9 mouse cellular contexts compared by ENCODE assay signal in genomic region chr1:42686194-42687131, GRCm38 (mm10). TPM values are rescaled to one million over a fixed set of nuclear protein-coding genes. Genes with fewer than 3 reads are reported as not detected.
DNase-seq lines count a peak whose midpoint lies in the region; ATAC-seq and TF ChIP-seq lines count a peak whose summit lies in the region.
"Had no signal": no experiment of that assay in that cellular context is flagged by ENCODE, and none has a peak within 500 bp of the region (broad histone marks: within the 10 kb centered on the region; RNA-seq: fewer than 3 reads in every experiment).

No protein-coding gene starts in this region.

- ATAC-seq in liver, embryonic 12.5 days, result no peak
- ATAC-seq in liver, postnatal 0 days, result no peak
- ATAC-seq in embryonic facial prominence, embryonic 11.5 days (replicated peaks; ENCODE audit: insufficient number of reproducible peaks, low FRiP score, low TSS enrichment, low read depth), result peak; percentile 53
- 0 out of 2 replicates have a peak, but pooled peaks have one; percentile 13 for ATAC-seq in intestine, embryonic 14.5 days (replicated peaks; ENCODE audit: low FRiP score, low TSS enrichment, low read depth)
- peak; percentile 20; the same call in 1 of the 2 replicates for ATAC-seq in limb, embryonic 14.5 days (ENCODE audit: low FRiP score, low read depth)
- ATAC-seq in stomach, postnatal 0 days (ENCODE audit: low FRiP score, low TSS enrichment), result no peak
- no peak for ATAC-seq in erythroid progenitor cell, adult 5-6 weeks (replicated peaks; ENCODE audit: low FRiP score, poor library complexity, severe bottlenecking)

- no peak for TF ChIP-seq EP300 in liver, postnatal 0 days (IDR thresholded peaks at IDR 0.05; ENCODE audit: low read depth)
- no peak for TF ChIP-seq EP300 in stomach, postnatal 0 days (optimal IDR thresholded peaks at IDR 0.05)

- no peaks in the 10 kb centered on the region for H3K4me1 ChIP-seq in liver, embryonic 12.5 days
- no peaks in the 10 kb centered on the region for H3K4me1 ChIP-seq in liver, postnatal 0 days (ENCODE audit: insufficient read depth)
- H3K4me1 ChIP-seq in embryonic facial prominence, embryonic 11.5 days (ENCODE audit: control insufficient read depth, insufficient read depth, low read length), result no peaks in the 10 kb centered on the region; the same call in 1 of the 2 replicates
- peaks cover 5% of the 10 kb centered on the region for H3K4me1 ChIP-seq in intestine, embryonic 14.5 days (replicated peaks; ENCODE audit: control insufficient read depth, insufficient read depth, low read length)
- peaks cover 11% of the 10 kb centered on the region for H3K4me1 ChIP-seq in limb, embryonic 14.5 days (ENCODE audit: control insufficient read depth, insufficient read depth, low read length)
- H3K4me1 ChIP-seq in stomach, postnatal 0 days (replicated peaks; ENCODE audit: control insufficient read depth, insufficient read depth), result no peaks in the 10 kb centered on the region

- 3% methylated on average over 53 of the region's 53 CpGs for WGBS in liver, embryonic 12.5 days (ENCODE audit: insufficient replicate concordance)
- WGBS in liver, postnatal 0 days (ENCODE audit: insufficient replicate concordance), result 2% methylated on average over 53 of the region's 53 CpGs
- WGBS in embryonic facial prominence, embryonic 11.5 days, result under 1% methylated on average over 52 of the region's 53 CpGs
- under 1% methylated on average over 53 of the region's 53 CpGs for WGBS in intestine, embryonic 14.5 days
- 1% methylated on average over 52 of the region's 53 CpGs for WGBS in limb, embryonic 14.5 days
- WGBS in stomach, postnatal 0 days, result 2% methylated on average over 52 of the region's 53 CpGs

- no peak for DNase-seq in liver, postnatal 0 days
- DNase-seq in embryonic facial prominence, embryonic 11.5 days (ENCODE audit: low spot score), result peak; percentile 66
- DNase-seq in intestine, embryonic 14.5 days (ENCODE audit: low spot score), result peak; percentile 79
- no peak for DNase-seq in limb, embryonic 14.5 days (ENCODE audit: low spot score)
- no peak for DNase-seq in stomach, postnatal 0 days (ENCODE audit: low spot score)
- DNase-seq in adrenal gland, postnatal 4 days (ENCODE audit: low spot score in 2 of 2), result no peak

- H3K27me3 ChIP-seq in liver, embryonic 12.5 days (replicated peaks), result peaks cover 87% of the 10 kb centered on the region
- H3K27me3 ChIP-seq in liver, postnatal 0 days (ENCODE audit: insufficient read depth, low read length), result peaks cover 78% of the 10 kb centered on the region
- H3K27me3 ChIP-seq in embryonic facial prominence, embryonic 11.5 days (ENCODE audit: control insufficient read depth, insufficient read depth, low read length), result peaks cover 22% of the 10 kb centered on the region
- H3K27me3 ChIP-seq in intestine, embryonic 14.5 days (replicated peaks; ENCODE audit: control insufficient read depth, insufficient read depth, low read length), result peaks cover 97% of the 10 kb centered on the region
- peaks cover 85% of the 10 kb centered on the region for H3K27me3 ChIP-seq in limb, embryonic 14.5 days (ENCODE audit: control insufficient read depth, insufficient read depth, low read length)
- H3K27me3 ChIP-seq in stomach, postnatal 0 days (ENCODE audit: control insufficient read depth, insufficient read depth, low read length), result peaks cover 26% of the 10 kb centered on the region

- no peak overlapping the region for H3K9ac ChIP-seq in liver, embryonic 12.5 days
- H3K9ac ChIP-seq in liver, postnatal 0 days (replicated peaks), result no peak overlapping the region
- H3K9ac ChIP-seq in embryonic facial prominence, embryonic 11.5 days (replicated peaks; ENCODE audit: low read length), result peak overlapping the region; percentile 71
- no peak overlapping the region for H3K9ac ChIP-seq in intestine, embryonic 14.5 days (ENCODE audit: low read length)
- peak overlapping the region; percentile 46 for H3K9ac ChIP-seq in limb, embryonic 14.5 days (ENCODE audit: low read depth, low read length, severe bottlenecking)
- no peak overlapping the region for H3K9ac ChIP-seq in stomach, postnatal 0 days (ENCODE audit: low read length)
- H3K9ac ChIP-seq: liver, embryonic 14.5 days had no signal

- H3K36me3 ChIP-seq in liver, embryonic 12.5 days, result no peaks in the 10 kb centered on the region
- H3K36me3 ChIP-seq in liver, postnatal 0 days (replicated peaks; ENCODE audit: insufficient read depth, low read length), result no peaks in the 10 kb centered on the region
- no peaks in the 10 kb centered on the region for H3K36me3 ChIP-seq in embryonic facial prominence, embryonic 11.5 days (replicated peaks; ENCODE audit: control insufficient read depth, insufficient read depth, low read depth, low read length)
- no peaks in the 10 kb centered on the region for H3K36me3 ChIP-seq in intestine, embryonic 14.5 days (ENCODE audit: control insufficient read depth, insufficient read depth, low read length)
- H3K36me3 ChIP-seq in limb, embryonic 14.5 days (ENCODE audit: control insufficient read depth, insufficient read depth, low read length), result no peaks in the 10 kb centered on the region
- no peaks in the 10 kb centered on the region for H3K36me3 ChIP-seq in stomach, postnatal 0 days (ENCODE audit: control insufficient read depth, insufficient read depth, low read length)

- no peak for TF ChIP-seq CTCF in liver, postnatal 0 days (IDR thresholded peaks at IDR 0.05; ENCODE audit: low read depth)
- no peak for TF ChIP-seq CTCF in stomach, postnatal 0 days (IDR thresholded peaks at IDR 0.05; ENCODE audit: low read depth)

- no peaks in the 10 kb centered on the region for H3K9me3 ChIP-seq in liver, embryonic 12.5 days (replicated peaks)
- no peaks in the 10 kb centered on the region for H3K9me3 ChIP-seq in liver, postnatal 0 days (ENCODE audit: low read length)
- H3K9me3 ChIP-seq in embryonic facial prominence, embryonic 11.5 days (replicated peaks; ENCODE audit: control insufficient read depth, low read length), result no peaks in the 10 kb centered on the region
- no peaks in the 10 kb centered on the region for H3K9me3 ChIP-seq in intestine, embryonic 14.5 days (ENCODE audit: control insufficient read depth, low read length)
- H3K9me3 ChIP-seq in limb, embryonic 14.5 days (ENCODE audit: control insufficient read depth, low read length), result no peaks in the 10 kb centered on the region
- H3K9me3 ChIP-seq in stomach, postnatal 0 days (ENCODE audit: control insufficient read depth, low read length), result no peaks in the 10 kb centered on the region

- no peak overlapping the region for H3K4me3 ChIP-seq in liver, embryonic 12.5 days
- H3K4me3 ChIP-seq in liver, postnatal 0 days (ENCODE audit: low read depth, low read length), result no peak overlapping the region
- peak overlapping the region; percentile 43 for H3K4me3 ChIP-seq in embryonic facial prominence, embryonic 11.5 days (ENCODE audit: low read depth, low read length)
- H3K4me3 ChIP-seq in intestine, embryonic 14.5 days (ENCODE audit: low read depth, low read length), result peak overlapping the region; percentile 13
- peak overlapping the region; percentile 39 for H3K4me3 ChIP-seq in limb, embryonic 14.5 days (replicated peaks; ENCODE audit: low read length)
- 0 out of 2 replicates have a peak overlapping the region, but pooled peaks have one; percentile 4 for H3K4me3 ChIP-seq in stomach, postnatal 0 days (ENCODE audit: low read depth, low read length)

- peak overlapping the region; percentile 29; the same call in 1 of the 2 replicates for H3K4me2 ChIP-seq in liver, embryonic 12.5 days
- no peak overlapping the region for H3K4me2 ChIP-seq in liver, postnatal 0 days (ENCODE audit: low read depth, low read length)
- peak overlapping the region; percentile 86 for H3K4me2 ChIP-seq in embryonic facial prominence, embryonic 11.5 days (ENCODE audit: low read depth, low read length)
- peak overlapping the region; percentile 51 for H3K4me2 ChIP-seq in intestine, embryonic 14.5 days (ENCODE audit: low read length)
- peak overlapping the region; percentile 67 for H3K4me2 ChIP-seq in limb, embryonic 14.5 days (replicated peaks; ENCODE audit: low read depth, low read length, severe bottlenecking)
- H3K4me2 ChIP-seq in stomach, postnatal 0 days (replicated peaks; ENCODE audit: low read depth), result peak overlapping the region; percentile 23; the same call in 1 of the 2 replicates

- no peak overlapping the region for H3K27ac ChIP-seq in liver, embryonic 12.5 days
- H3K27ac ChIP-seq in liver, postnatal 0 days (ENCODE audit: low read depth), result no peak overlapping the region
- peak overlapping the region; percentile 31 for H3K27ac ChIP-seq in embryonic facial prominence, embryonic 11.5 days (replicated peaks; ENCODE audit: low read depth, low read length)
- no peak overlapping the region for H3K27ac ChIP-seq in intestine, embryonic 14.5 days (ENCODE audit: low read depth)
- no peak overlapping the region for H3K27ac ChIP-seq in limb, embryonic 14.5 days (replicated peaks; ENCODE audit: low read depth, low read length)
- H3K27ac ChIP-seq in stomach, postnatal 0 days (replicated peaks), result no peak overlapping the region
- H3K27ac ChIP-seq: liver, embryonic 14.5 days had no signal

- no peak for TF ChIP-seq POLR2A in limb, embryonic 14.5 days (IDR thresholded peaks at IDR 0.05; ENCODE audit: borderline replicate concordance, extremely low read depth, insufficient read depth, insufficient read length)

RNA-seq across cellular contexts. Expression of gene Pou3f3, which starts 9.1 kb away (rescaled TPM):
- 0.02 TPM in 2 replicates for polyA plus RNA-seq in liver, embryonic 12.5 days (2016; fragmentation: Nextera tagmentation; extraction: Ambion mirVana)
- not detected in 2 replicates for polyA plus RNA-seq in liver, postnatal 0 days (2015; fragmentation: Nextera tagmentation; extraction: Ambion mirVana)
- 7.2 and 9.9 TPM in 2 replicates for polyA plus RNA-seq in embryonic facial prominence, embryonic 11.5 days (2014; fragmentation: Nextera tagmentation; extraction: Ambion mirVana)
- 0.24 and 0.28 TPM in 2 replicates for polyA plus RNA-seq in intestine, embryonic 14.5 days (2014; fragmentation: Nextera tagmentation; extraction: Ambion mirVana)
- polyA plus RNA-seq in limb, embryonic 14.5 days (2012; rRNA removed), result 3.2 and 4.0 TPM in 2 replicates
- polyA plus RNA-seq in limb, embryonic 14.5 days (2014; fragmentation: Nextera tagmentation; extraction: Ambion mirVana), result 0.77 and 0.90 TPM in 2 replicates
- polyA plus RNA-seq in stomach, postnatal 0 days (2015; fragmentation: Nextera tagmentation; extraction: Ambion mirVana), result 0.02 TPM in 1 of 2 replicates, not detected in the other
- total RNA-seq in adrenal gland, postnatal 4 days (2021), result 1 to 10 TPM in 1 of 2 experiments, under 1 TPM in 1; 0.68 to 6.3 TPM
- total RNA-seq in erythroid progenitor cell, adult 5-6 weeks (2015; ENCODE audit: low replicate concordance), result not detected in 2 replicates
- total RNA-seq in erythroid progenitor cell, adult 5-6 weeks (2017; ENCODE audit: low replicate concordance), result not detected in 2 replicates

Comparison
In these comparisons a context has a peak if more than half of its experiments do, and no peak if none do; other contexts are left out.
1. ATAC-seq: peak in embryonic facial prominence, embryonic 11.5 days (single experiment), intestine, embryonic 14.5 days (single experiment) and limb, embryonic 14.5 days (single experiment); none in liver, embryonic 12.5 days (single experiment), liver, postnatal 0 days (single experiment), stomach, postnatal 0 days (single experiment) and erythroid progenitor cell, adult 5-6 weeks (single experiment).
2. H3K4me3 ChIP-seq: peak in embryonic facial prominence, embryonic 11.5 days (single experiment), intestine, embryonic 14.5 days (single experiment), limb, embryonic 14.5 days (single experiment) and stomach, postnatal 0 days (single experiment); none in liver, embryonic 12.5 days (single experiment) and liver, postnatal 0 days (single experiment).
3. H3K9ac ChIP-seq: peak in embryonic facial prominence, embryonic 11.5 days (single experiment) and limb, embryonic 14.5 days (single experiment); none in liver, embryonic 12.5 days (single experiment), liver, postnatal 0 days (single experiment), intestine, embryonic 14.5 days (single experiment) and stomach, postnatal 0 days (single experiment).
4. DNase-seq: peak in embryonic facial prominence, embryonic 11.5 days (single experiment) and intestine, embryonic 14.5 days (single experiment); none in liver, postnatal 0 days (single experiment), limb, embryonic 14.5 days (single experiment), stomach, postnatal 0 days (single experiment) and adrenal gland, postnatal 4 days (0 of 2).